17 mouse cellular contexts compared by ENCODE assay signal in the genomic region with DNA sequence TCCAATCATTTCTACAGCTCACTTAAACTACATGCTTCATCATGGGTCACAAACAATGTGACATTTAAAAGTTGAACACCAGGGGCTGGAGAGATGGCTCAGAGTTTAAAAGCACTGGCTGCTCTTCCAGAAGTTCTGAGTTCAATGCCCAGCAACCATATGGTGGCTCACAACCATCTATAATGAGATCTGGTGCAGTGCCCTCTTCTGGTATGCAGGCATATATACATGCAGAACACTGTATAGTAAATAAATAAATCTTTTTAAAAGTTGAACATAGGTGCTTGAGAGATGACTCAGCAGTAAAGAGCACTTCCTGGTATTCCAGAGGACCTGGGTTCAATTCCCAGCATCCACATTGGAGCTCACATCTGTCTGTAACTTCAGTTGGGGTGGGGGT. TPM values are rescaled to one million over a fixed set of nuclear protein-coding genes. Genes with fewer than 3 reads are reported as not detected.
DNase-seq lines count a peak whose midpoint lies in the region; ATAC-seq and TF ChIP-seq lines count a peak whose summit lies in the region.
"Had no signal": no experiment of that assay in that cellular context is flagged by ENCODE, and none has a peak within 500 bp of the region (broad histone marks: within the 10 kb centered on the region; RNA-seq: fewer than 3 reads in every experiment).

No protein-coding gene starts in this region.

- no peak for TF ChIP-seq EP300 in liver, postnatal 0 days (IDR thresholded peaks at IDR 0.05; ENCODE audit: low read depth)

- no peaks in the 10 kb centered on the region for H3K9me3 ChIP-seq in liver, postnatal 0 days (ENCODE audit: low read length)
- H3K9me3 ChIP-seq in liver, embryonic 12.5 days (replicated peaks): no peaks in the 10 kb centered on the region
- H3K9me3 ChIP-seq in midbrain, embryonic 15.5 days: no peaks in the 10 kb centered on the region
- H3K9me3 ChIP-seq: intestine, embryonic 15.5 days had no signal

- H3K36me3 ChIP-seq in liver, postnatal 0 days (replicated peaks; ENCODE audit: insufficient read depth, low read length): no peaks in the 10 kb centered on the region
- no peaks in the 10 kb centered on the region for H3K36me3 ChIP-seq in liver, embryonic 12.5 days
- H3K36me3 ChIP-seq in splenic B cell, adult 2 months (ENCODE audit: control insufficient read depth, insufficient read depth, low read length, poor library complexity, severe bottlenecking): no peaks in the 10 kb centered on the region
- no peaks in the 10 kb centered on the region for H3K36me3 ChIP-seq in midbrain, embryonic 15.5 days (replicated peaks)
- H3K36me3 ChIP-seq: intestine, embryonic 15.5 days had no signal

- no peak overlapping the region for H3K4me3 ChIP-seq in liver, postnatal 0 days (ENCODE audit: low read depth, low read length)
- H3K4me3 ChIP-seq in liver, embryonic 12.5 days: no peak overlapping the region
- H3K4me3 ChIP-seq in midbrain, embryonic 15.5 days: no peak overlapping the region
- H3K4me3 ChIP-seq: heart, adult 2 months; intestine, embryonic 15.5 days; neural tube, embryonic 13.5 days had no signal

- TF ChIP-seq CTCF in liver, postnatal 0 days (IDR thresholded peaks at IDR 0.05; ENCODE audit: low read depth): peak; percentile 45

- no peak for DNase-seq in liver, postnatal 0 days
- peak; percentile 21 for DNase-seq in CD4-positive helper T cell, adult 2 months (ENCODE audit: low read depth, low spot score)
- DNase-seq in NIH3T3 (ENCODE audit: low read depth): peak; percentile 27
- DNase-seq in splenic B cell, adult 2 months (ENCODE audit: low read depth, low spot score): peak; percentile 38
- DNase-seq in heart, adult 8-10 months (ENCODE audit: low spot score): no peak
- DNase-seq: adrenal gland, postnatal 25 days; embryo, embryonic 11 days; heart, adult 2 months; heart, postnatal 4 days; kidney, postnatal 36 days; lung, postnatal 4 days; retina, postnatal 1 day had no signal

- ATAC-seq in liver, postnatal 0 days: no peak
- no peak for ATAC-seq in liver, embryonic 12.5 days
- ATAC-seq in midbrain, embryonic 15.5 days (replicated peaks): no peak
- ATAC-seq: intestine, embryonic 15.5 days; midbrain, embryonic 16.5 days had no signal

- no peak overlapping the region for H3K4me2 ChIP-seq in liver, postnatal 0 days (ENCODE audit: low read depth, low read length)
- H3K4me2 ChIP-seq in liver, embryonic 12.5 days: no peak overlapping the region
- no peak overlapping the region for H3K4me2 ChIP-seq in midbrain, embryonic 15.5 days
- H3K4me2 ChIP-seq: intestine, embryonic 15.5 days; neural tube, embryonic 13.5 days had no signal

- H3K9ac ChIP-seq in liver, postnatal 0 days (replicated peaks): no peak overlapping the region
- no peak overlapping the region for H3K9ac ChIP-seq in liver, embryonic 12.5 days
- no peak overlapping the region for H3K9ac ChIP-seq in midbrain, embryonic 15.5 days
- H3K9ac ChIP-seq: intestine, embryonic 15.5 days; neural tube, embryonic 13.5 days had no signal

- no peaks in the 10 kb centered on the region for H3K27me3 ChIP-seq in liver, postnatal 0 days (ENCODE audit: insufficient read depth, low read length)
- no peaks in the 10 kb centered on the region for H3K27me3 ChIP-seq in liver, embryonic 12.5 days (replicated peaks)
- no peaks in the 10 kb centered on the region for H3K27me3 ChIP-seq in splenic B cell, adult 2 months (ENCODE audit: control insufficient read depth, insufficient read depth, low read length, poor library complexity, severe bottlenecking)
- no peaks in the 10 kb centered on the region for H3K27me3 ChIP-seq in midbrain, embryonic 15.5 days (replicated peaks)
- H3K27me3 ChIP-seq: intestine, embryonic 15.5 days; neural tube, embryonic 13.5 days had no signal

- H3K27ac ChIP-seq in liver, postnatal 0 days (ENCODE audit: low read depth): no peak overlapping the region
- no peak overlapping the region for H3K27ac ChIP-seq in liver, embryonic 12.5 days
- no peak overlapping the region for H3K27ac ChIP-seq in midbrain, embryonic 15.5 days
- H3K27ac ChIP-seq: heart, adult 2 months; intestine, embryonic 15.5 days; neural tube, embryonic 13.5 days had no signal

- H3K4me1 ChIP-seq in liver, postnatal 0 days (ENCODE audit: insufficient read depth): no peaks in the 10 kb centered on the region
- H3K4me1 ChIP-seq in liver, embryonic 12.5 days: no peaks in the 10 kb centered on the region
- no peaks in the 10 kb centered on the region for H3K4me1 ChIP-seq in midbrain, embryonic 15.5 days
- H3K4me1 ChIP-seq: intestine, embryonic 15.5 days; neural tube, embryonic 13.5 days had no signal

RNA-seq across cellular contexts. Expression of a gene that starts 54.0 kb away (rescaled TPM):
- 77.0 and 77.5 TPM in 2 replicates for polyA plus RNA-seq in liver, postnatal 0 days (2015; fragmentation: Nextera tagmentation; extraction: Ambion mirVana)
- polyA plus RNA-seq in liver, embryonic 12.5 days (2016; fragmentation: Nextera tagmentation; extraction: Ambion mirVana): 92.7 and 96.5 TPM in 2 replicates
- 10 to 100 TPM; 52.1 to 56.2 (median 54.0) TPM for total RNA-seq in heart, adult 8-10 months (2022)
- 99.5 and 107 TPM in 2 replicates for polyA plus RNA-seq in midbrain, embryonic 15.5 days (2015; fragmentation: Nextera tagmentation; extraction: Ambion mirVana)

Comparison
In these comparisons a context has a peak if more than half of its experiments do, and no peak if none do; other contexts are left out.
1. DNase-seq: peak in CD4-positive helper T cell, adult 2 months (single experiment), NIH3T3 (single experiment) and splenic B cell, adult 2 months (single experiment); none in liver, postnatal 0 days (single experiment) and heart, adult 8-10 months (single experiment).